ENCODE assay signal across 16 mouse cellular contexts in the genomic region with DNA sequence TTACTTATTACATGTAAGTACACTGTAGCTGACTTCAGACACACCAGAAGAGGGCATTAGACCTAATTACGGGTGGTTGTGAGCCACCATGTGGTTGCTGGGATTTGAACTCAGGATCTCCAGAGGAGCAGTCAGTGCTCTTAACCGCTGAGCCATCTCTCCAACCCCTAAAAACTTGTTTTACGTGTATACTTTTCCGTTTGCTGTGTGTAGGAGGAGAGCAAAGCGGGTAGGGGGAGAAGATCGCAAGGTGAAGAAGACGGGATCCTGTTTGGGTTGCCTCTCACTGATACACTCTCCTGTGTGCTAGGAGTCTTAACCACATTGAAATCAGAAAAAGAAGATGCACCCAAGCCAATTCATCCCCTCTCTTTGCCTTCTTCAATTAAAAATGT.
"Had no signal": no experiment of that assay in that cellular context is flagged by ENCODE, and none has a peak within 500 bp of the region (broad histone marks: within the 10 kb centered on the region; RNA-seq: fewer than 3 reads in every experiment).

No protein-coding gene starts in this region.

- H3K27ac ChIP-seq: lung, embryonic 15.5 days; macrophage; midbrain, embryonic 13.5 days; midbrain, embryonic 15.5 days; neural tube, embryonic 12.5 days; stomach, embryonic 15.5 days; stomach, postnatal 0 days had no signal

- H3K27me3 ChIP-seq: lung, embryonic 15.5 days; midbrain, embryonic 13.5 days; midbrain, embryonic 15.5 days; neural tube, embryonic 12.5 days; stomach, embryonic 15.5 days had no signal

- H3K4me1 ChIP-seq: lung, embryonic 15.5 days; megakaryocyte, embryonic 14.5 days; midbrain, embryonic 13.5 days; midbrain, embryonic 15.5 days; neural tube, embryonic 12.5 days; stomach, embryonic 15.5 days had no signal

- DNase-seq: lung, adult 2 months; lung, postnatal 14 days; lung, postnatal 36 days; right cerebral cortex, postnatal 14 days; thymus, adult 2 months; thymus, postnatal 25 days; thymus, postnatal 4 days had no signal

- H3K36me3 ChIP-seq: lung, embryonic 15.5 days; midbrain, embryonic 13.5 days; midbrain, embryonic 15.5 days; neural tube, embryonic 12.5 days; stomach, embryonic 15.5 days had no signal

- H3K9ac ChIP-seq: lung, embryonic 15.5 days; midbrain, embryonic 13.5 days; midbrain, embryonic 15.5 days; neural tube, embryonic 12.5 days; stomach, embryonic 15.5 days had no signal

- ATAC-seq: lung, postnatal 0 days; midbrain, embryonic 13.5 days; midbrain, embryonic 15.5 days had no signal

- H3K4me3 ChIP-seq: lung, embryonic 15.5 days; megakaryocyte, embryonic 14.5 days; midbrain, embryonic 13.5 days; midbrain, embryonic 15.5 days; neural tube, embryonic 12.5 days; stomach, embryonic 15.5 days had no signal
